Mouse (Mus musculus) adrenal gland, postnatal 36 days (tissue): ENCODE results near the gene Lce1m. TPM values are rescaled to one million over a fixed set of nuclear protein-coding genes. Genes with fewer than 3 reads are reported as not detected.
"Not testable (repeated sequence)": the region's sequence is repeated elsewhere in the genome, so short reads cannot be mapped to it uniquely, and the experiment has no call there.

ENCODE experiments used
- DNase-seq, 2 experiments: peaks; one replicate each; pipeline ENCODE4 v3.0.0; 2021; ENCODE audit warnings: mixed read lengths in 1 of 2
- long read RNA-seq, 2 experiments: library from polyadenylated mRNA; stranded (forward); transcript quantifications; one replicate each; pipeline ENCODE4 v2.0.0; 2021; ENCODE audit warnings: borderline sequencing depth in 2 of 2
- total RNA-seq, 2 experiments: library from RNA; stranded (reverse); gene quantifications; 2 replicates each; pipeline ENCODE4 v1.2.3; 2021

The Lce1m gene
- total RNA-seq = not detected
- long read RNA-seq, experiment 1 = 0 reads
- long read RNA-seq, experiment 2 = 0 reads

- DNase-seq = no peak
Observed at GRCm38 (mm10) chr3:93018960-93019359, at the start of gene Lce1m. TSS of gene Lce1m (minus strand) at chr3:93019060.

- not testable (repeated sequence) for DNase-seq
Observed at GRCm38 (mm10) chr3:93068523-93068922, 49.7 kb upstream of the Lce1m start, which contains the start of gene Gm4858. TSS of gene Gm4858 (plus strand) at chr3:93068823.

DNA sequence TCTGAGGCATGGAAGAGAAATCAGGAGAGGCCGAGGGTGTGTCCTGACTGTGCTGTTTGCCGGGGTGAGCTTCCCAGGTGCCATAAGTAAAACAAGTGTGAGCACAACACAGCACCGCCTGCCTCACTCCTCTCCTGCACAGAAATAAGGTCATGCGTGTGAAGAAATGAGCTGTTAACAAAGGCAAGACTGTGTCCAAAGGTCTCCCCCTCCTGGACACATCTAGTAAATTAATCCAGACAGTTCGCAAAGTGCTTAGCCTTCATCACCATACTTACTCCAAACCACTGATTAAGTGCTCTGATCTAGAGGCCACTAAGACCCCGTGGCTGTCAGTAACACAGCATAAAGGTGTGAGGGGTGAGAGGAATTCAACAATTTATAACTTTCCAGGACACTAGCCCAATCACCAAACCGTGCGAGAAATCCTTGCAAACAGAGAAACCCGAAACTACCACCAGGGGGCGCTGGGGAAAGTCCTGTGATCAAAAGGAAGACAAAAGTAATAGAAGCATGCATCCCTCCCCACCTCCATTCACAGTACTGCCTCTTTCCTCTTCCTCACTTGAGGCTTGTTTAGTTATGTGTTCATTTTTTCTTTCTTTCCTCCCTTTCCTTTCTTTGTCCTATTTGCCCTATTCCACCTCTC lies 34.1 kb upstream of the Lce1m start:
- DNase-seq = peak; percentile 10 to 30

- DNase-seq = no peak
Observed at GRCm38 (mm10) chr3:93050182-93050581, 31.3 kb upstream of the Lce1m start.

GRCm38 (mm10) chr3:93031450-93031849 lies 12.6 kb upstream of the Lce1m start:
- DNase-seq = no peak

DNA sequence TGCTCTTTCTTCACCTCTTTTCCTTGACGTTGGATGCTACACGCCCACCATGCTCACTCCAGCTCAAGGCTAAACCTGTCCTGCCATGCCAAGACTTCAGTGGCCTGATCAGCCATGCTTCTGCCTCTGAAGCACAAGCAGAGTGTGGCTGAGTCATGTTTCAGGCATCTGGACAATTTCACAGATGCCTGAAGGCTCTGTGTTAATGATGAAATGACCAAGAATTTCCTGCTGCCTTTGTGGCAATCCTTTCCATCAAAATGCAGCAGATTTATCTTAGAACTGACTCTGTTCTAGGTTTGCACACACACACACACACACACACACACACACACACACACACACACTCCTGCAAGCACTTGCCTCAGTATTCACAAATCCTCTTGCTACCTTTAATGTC lies 6.6 kb upstream of the Lce1m start:
- DNase-seq = no peak

- DNase-seq = no peak
Observed at GRCm38 (mm10) chr3:93023411-93024184, 4.7 kb upstream of the Lce1m start.

- no peak for DNase-seq
Observed at GRCm38 (mm10) chr3:93021171-93021570, 2.3 kb upstream of the Lce1m start.

DNA sequence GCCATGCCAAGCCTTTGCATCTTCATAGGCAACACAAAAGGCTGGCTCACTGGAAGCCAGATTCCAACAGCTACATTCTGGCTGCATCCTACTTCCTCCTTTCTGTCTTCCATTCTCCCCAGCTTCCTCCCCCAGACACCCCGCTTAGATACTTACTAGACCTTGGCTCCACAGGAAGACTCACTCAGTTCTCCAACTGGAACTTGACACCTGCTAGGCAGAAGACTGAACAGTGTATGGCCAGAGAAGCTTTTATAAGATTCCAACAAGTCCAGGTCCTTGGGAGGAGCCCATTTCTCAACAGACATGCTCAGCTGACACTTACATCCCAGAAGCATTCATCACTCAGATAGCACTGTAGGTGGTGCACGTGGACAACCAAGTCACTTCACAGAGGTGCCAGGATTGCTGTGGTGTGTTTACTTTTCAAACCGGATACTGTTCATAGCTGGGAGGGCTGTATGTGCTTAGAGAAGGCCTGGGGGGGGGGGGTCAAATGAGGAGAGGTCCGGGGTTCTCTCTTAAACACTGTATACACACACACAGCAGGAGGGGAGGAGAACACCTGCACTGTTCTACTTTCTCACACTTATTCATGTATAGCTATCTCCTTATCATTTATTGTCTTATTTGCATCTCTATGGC lies 3.3 kb downstream of the Lce1m start, which contains the start of gene Crct1:
Gene Crct1 (minus strand): TSS at position 228 of the 645 bp plus-strand sequence.
- DNase-seq = no peak

GRCm38 (mm10) chr3:93014871-93015270 lies 4.0 kb downstream of the Lce1m start:
- no peak for DNase-seq

DNA sequence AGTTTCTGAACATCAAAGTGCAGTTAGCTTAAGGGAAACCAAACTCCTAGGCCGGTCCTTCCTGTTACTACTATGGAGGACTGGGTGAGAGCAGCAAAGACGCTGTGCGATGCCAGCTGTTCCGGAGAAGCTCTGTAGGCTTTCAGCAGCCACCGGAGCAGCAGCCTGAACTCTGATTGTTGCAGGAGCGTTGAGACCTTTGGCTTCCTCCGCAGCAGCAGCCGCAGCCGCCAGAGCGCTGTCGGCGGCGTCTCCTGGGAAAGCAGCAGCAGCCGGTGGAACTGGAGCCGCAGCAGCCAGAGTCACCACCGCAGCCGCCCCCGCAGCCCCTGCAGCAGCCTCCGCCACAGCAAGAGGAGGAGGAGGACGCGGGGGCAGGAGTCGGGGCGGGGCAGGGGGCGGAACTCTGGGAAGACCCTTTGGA lies 4.5 kb downstream of the Lce1m start:
- DNase-seq = peak; percentile 11 to 23

- DNase-seq = no peak
Observed at GRCm38 (mm10) chr3:93002843-93003242, 16.0 kb downstream of the Lce1m start.

DNA sequence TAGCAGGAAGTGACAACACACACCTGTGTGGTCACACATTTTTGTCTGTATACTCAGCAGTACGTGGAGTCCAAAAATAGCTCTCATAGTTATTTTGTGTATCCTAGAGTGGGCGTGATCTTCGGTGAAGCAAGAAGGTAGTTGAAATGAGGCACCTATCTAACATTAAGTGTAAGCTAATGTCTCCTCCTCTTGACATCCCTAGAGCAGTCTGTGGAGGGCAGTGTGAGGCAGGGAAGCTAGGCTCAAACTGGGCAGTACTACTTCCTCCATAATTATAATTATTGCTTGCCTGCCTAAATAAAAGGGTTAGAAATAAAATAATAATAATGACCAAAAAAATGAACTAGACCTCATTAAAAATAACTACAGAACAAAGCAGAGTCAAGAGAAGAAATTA lies 18.2 kb downstream of the Lce1m start:
- no peak for DNase-seq

- peak; percentile 74 to 79 for DNase-seq
Observed at GRCm38 (mm10) chr3:92998691-92999090, 20.2 kb downstream of the Lce1m start.

DNA sequence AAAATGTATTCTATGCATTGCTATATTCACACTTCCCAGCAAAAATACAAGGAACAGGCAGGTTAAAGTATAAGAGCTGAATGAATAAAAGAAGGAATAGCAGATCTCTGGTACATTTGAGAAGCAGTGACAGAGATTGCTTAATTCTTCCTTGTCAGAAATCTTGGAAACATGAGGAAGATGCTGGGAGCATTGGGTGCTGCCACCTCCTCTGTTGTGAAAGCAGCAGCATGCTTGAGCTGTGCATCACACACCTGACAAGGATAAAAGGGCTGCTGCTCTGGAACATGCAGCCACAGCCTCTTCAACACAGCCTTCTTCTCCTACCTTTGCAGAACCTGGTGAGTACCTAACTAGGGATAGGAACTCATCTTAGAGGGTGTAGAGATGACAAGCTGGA lies 26.9 kb downstream of the Lce1m start, which contains the start of gene Lce3f:
Gene Lce3f (plus strand): TSS at position 301 of the 400 bp plus-strand sequence.
- no peak for DNase-seq

DNA sequence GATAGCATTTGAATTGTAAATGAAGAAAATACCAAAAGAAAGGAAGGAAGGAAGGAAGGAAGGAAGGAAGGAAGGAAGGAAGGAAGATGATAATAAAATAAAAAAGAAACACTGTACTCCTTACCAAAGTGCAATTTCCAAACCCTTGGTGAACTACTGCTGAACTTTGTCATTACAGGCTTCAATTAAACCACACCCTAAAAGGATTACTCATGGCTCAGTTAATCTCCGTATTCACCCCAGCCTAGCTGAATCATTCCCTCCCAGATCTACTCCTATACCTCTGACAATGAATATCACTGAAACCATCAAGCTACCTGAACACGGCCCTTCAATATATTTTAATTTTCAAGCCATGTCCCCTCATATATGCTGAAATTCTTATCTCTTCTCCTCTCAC lies 40.4 kb downstream of the Lce1m start:
- no peak for DNase-seq

Other genes starting within 250 kb of the Lce1m start
- not detected for gene Lce1i, start 240.2 kb downstream of the Lce1m start, total RNA-seq
- not detected for gene Lce1j, start 228.5 kb downstream of the Lce1m start, total RNA-seq
- not detected for gene Lce1k, start 211.2 kb downstream of the Lce1m start, total RNA-seq
- not detected for gene Kprp, start 191.8 kb downstream of the Lce1m start, total RNA-seq
- not detected for gene Lce1l, start 167.8 kb downstream of the Lce1m start, total RNA-seq
- not detected for gene 2310050C09Rik, start 148.8 kb downstream of the Lce1m start, total RNA-seq
- gene Lce3a, start 92.8 kb downstream of the Lce1m start, total RNA-seq = not detected
- not detected for gene Lce3b, start 86.1 kb downstream of the Lce1m start, total RNA-seq
- gene Lce3c, start 74.6 kb downstream of the Lce1m start, total RNA-seq = not detected
- gene Lce3d, start 61.7 kb downstream of the Lce1m start, total RNA-seq = not detected
- gene Lce3e, start 52.0 kb downstream of the Lce1m start, total RNA-seq = not detected
- not detected for gene Lce3f, start 26.8 kb downstream of the Lce1m start, total RNA-seq
- gene Crct1, start 3.4 kb downstream of the Lce1m start, total RNA-seq = not detected
- not detected for gene Gm4858, start 49.8 kb upstream of the Lce1m start, total RNA-seq
- not detected for gene Crnn, start 125.7 kb upstream of the Lce1m start, total RNA-seq
- gene Flg2, start 178.2 kb upstream of the Lce1m start, total RNA-seq = not detected